Mouse (Mus musculus) ES-E14 (cell line): Measurements from ENCODE around the gene Bcl9l.

Experiments
- CHD2 ChIP-seq: IDR thresholded peaks from 2 replicates; pipeline ENCODE4 v1.6.1; 2014; ENCODE audit warnings: mild to moderate bottlenecking, low read depth, low read length, inconsistent platforms
- HCFC1 ChIP-seq: IDR thresholded peaks from 2 replicates; pipeline ENCODE4 v1.6.1; 2012; ENCODE audit warnings: low read length, inconsistent platforms, borderline replicate concordance; ENCODE audit not compliant: insufficient read depth
- ZC3H11A ChIP-seq: IDR thresholded peaks from 2 replicates; pipeline ENCODE4 v1.6.1; 2012; ENCODE audit warnings: low read depth, mild to moderate bottlenecking, inconsistent platforms, low read length, borderline replicate concordance

DNA sequence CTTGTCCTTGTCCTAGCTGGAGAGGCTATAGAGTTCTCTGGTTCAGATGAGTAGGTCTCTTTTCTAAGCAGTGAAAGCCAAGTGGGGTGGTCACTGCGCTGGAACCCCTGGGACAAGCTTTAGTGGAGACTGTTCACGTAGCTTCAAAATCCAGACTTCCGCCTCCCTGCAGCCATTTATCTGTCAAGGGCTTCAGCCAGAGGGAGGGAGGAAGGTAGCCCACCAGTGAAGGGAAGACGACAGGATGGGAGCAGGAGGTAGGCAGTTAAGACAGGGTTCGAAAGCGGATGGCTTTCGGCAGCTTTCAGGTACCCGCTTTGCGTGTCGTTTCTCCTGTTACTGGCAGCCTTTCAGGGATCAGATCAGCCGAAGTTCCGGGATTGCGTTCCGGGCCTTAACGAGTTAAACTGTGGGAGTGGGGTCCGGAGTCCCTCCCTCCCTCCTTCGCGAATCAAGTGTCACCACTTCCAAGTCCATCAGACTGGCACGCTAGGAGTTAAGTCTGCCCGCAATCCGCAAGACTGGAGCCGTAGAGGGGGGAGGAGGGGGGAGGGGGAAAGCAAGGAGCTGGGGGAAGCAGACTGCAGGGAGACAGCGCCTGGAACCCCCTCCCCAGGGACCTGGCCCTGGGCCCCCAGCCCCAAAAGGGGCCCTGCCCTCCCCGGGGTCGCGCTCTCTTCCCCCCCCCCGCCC, 4.2 kb upstream of the Bcl9l start:
- TF ChIP-seq CHD2 (no peak), HCFC1 (no peak), ZC3H11A (no peak)
